Mouse (Mus musculus) forelimb bud, embryonic 11.5 days (tissue): ENCODE results near the gene Zdhhc18.

Experiments
- DNase-seq: peaks from one replicate; pipeline ENCODE4 v3.0.0-alpha.2; 2012; ENCODE audit warnings: low read depth, low spot score

Gene Zdhhc18

DNA sequence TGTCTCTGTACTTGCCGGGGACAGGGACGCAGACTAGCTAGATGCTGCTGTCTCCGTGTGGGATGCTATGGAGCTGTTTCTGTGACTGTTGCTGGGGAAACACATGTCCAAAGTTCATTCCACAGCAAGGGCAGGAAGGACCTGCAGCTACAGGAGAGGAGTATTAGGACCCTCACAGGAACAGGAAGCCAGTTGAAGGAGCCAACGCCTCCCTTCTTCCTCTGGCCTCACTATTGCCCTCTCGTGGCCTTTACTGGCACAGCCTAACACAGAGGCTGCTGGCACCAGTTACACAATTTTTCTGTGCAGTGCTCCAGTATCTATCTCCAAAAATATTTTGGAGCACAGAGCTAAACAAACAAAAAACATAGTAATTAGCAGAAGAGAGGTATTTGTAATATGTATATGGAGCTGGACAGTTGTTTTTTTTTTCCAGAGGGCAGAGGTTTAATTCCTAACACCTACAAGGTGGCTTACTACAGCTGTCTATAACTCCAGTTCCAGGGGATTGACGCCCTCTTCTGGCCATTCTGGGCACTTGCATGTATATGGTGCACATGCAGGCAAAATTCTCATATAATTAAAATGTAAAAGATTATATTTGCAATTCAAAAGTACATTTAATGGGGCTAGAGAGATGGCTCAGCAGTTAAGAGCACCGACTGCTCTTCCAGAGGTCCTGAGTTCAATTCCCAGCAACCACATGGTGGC is at the start of gene Zdhhc18:
Zdhhc18 (minus strand) TSS at position 166 of the 711 bp plus-strand sequence.
- DNase-seq = peak; percentile 75

DNA sequence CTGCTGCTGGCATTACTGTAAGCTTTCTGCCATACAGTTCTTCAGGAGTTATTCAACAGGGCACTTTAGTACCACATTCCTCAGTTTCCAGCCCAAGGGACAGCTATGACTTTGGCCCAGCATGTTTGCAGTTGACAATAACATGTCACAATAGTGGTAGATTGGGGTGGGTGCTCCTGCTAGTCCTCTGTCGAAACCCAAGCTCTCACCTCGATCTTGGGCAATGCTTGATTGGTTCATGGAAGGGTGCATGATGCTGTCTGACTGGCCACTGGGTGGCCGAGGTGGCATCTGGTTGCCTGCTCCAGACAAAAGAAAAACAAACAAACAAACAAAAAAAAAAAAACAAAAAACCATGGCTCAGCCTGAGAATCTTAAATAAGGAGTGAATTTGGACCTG is 45.4 kb upstream of the Zdhhc18 start:
- no peak for DNase-seq

DNA sequence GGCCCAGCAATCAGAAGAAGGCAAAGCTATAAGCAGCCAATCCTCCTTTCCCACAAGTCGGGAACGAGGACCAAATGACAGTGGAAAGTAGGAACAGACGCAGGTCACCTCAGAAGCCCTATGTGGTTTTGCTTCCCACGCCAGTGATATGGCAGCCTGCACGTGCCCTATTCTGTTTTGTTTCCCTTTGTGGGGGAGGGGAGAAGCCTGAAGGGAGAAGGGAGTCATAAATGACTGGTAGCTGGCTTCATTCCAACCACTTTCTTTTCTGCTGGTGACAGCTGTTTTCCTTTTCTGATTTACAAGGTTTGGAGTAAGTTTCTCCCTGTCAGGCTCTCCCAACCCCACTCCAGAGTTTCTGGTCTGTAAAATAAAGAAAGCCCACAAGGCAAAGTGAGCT is 40.3 kb upstream of the Zdhhc18 start:
- DNase-seq = no peak

DNA sequence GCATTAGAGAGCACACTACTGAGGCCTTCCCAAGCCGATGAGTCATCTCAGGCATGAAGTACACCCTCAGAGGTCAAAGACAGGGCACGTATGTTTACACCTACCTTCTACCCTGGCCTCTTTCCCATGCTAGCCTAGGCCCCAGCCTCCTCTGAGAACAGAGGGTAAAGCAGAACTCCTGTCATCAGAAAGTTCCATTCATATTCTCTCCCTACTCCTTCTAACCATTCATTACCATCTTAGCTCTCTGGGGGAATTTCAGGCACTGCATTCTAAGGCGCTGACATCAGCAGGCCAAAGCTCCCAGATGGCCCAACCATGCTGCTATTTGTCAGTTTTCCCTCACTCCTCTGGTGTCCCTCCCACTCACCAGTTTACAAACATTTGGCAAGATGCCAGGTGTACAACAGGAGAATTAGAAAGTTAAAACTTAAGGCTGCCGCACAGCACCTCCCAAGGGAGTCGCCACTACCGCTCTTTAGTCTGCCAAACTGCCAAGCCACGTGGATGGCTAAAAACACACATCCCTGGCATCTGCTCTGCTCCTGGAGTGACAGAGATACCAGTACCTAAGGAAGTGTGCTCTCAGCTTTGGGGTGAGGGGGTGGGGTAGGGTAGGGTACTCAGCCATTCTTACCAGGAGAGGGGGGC is 38.6 kb upstream of the Zdhhc18 start:
- DNase-seq = no peak

- no peak for DNase-seq
Measured at GRCm38 (mm10) chr4:133687126-133687525, 37.2 kb upstream of the Zdhhc18 start.

- DNase-seq = no peak
Measured at GRCm38 (mm10) chr4:133686512-133686911, 36.6 kb upstream of the Zdhhc18 start.

DNA sequence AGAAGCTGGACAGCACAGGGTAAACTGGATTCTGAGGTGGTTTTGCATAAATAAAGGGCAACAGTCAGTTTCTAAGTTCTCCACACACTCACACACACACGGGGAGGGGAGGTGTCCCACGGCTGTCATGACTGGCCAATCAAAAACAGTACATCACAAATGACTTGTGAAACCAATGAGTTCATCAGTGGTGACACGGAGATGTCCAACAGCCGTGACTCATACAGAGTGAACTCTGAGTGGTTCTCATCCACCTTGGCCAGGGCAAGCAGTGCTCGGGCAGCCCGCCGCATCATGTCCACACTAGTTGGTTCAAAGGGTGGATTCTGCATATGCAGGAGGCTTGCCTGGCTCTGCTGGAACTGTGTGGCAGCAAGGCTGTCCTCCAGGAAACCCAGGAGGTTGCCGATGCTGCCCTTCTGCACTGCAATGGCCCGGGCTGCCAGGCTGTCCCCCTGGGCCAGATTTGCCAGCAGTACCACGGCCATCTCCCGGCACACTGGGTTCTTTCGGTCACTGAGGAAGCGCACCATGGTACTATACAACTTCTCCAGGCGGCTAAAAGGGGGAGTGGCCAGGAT is 30.3 kb upstream of the Zdhhc18 start:
- DNase-seq = no peak

GRCm38 (mm10) chr4:133679629-133680028 is 29.7 kb upstream of the Zdhhc18 start:
- no peak for DNase-seq

GRCm38 (mm10) chr4:133677266-133677665 is 27.3 kb upstream of the Zdhhc18 start:
- DNase-seq = no peak

- DNase-seq = no peak
Measured at GRCm38 (mm10) chr4:133676189-133676588, 26.2 kb upstream of the Zdhhc18 start.

DNA sequence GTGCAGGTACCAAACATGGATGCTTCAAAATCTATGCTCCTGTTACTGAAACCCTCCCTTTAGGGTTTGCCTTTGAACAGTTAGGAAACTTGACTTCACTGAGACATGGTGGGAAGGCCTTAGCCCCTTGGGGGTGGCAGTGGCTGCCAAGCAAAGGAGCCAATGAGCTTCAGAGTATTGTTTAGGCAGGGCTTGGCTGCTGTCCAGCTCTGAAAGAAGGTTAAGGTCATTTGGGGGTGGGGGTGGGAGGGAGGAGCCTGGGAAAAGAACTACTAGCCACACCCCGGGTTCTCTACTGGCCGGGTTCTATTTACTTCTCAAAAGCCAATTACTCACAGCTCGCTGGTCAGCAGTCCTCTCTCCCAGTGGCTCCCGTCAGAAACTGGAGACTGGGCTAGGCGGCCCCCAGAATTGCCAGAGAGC is 25.7 kb upstream of the Zdhhc18 start:
- peak; percentile 60 for DNase-seq

DNA sequence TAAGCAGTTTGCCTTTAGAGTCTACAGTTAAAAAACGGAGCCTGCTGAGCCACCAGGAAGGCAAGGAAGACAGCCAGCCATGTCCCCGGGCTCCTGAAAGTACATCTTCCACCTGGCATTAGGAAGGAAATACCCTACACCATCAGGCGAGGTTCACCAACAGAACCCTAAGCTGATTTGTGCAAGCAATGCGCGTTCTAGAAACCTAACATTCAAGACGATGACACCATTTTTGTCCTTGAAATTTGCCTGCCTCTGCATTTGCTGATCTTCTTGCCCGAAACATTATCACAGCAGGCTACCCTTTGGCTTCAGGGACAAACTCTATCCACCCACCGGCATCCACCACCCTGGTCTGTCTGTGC is 24.4 kb upstream of the Zdhhc18 start:
- DNase-seq = no peak

DNA sequence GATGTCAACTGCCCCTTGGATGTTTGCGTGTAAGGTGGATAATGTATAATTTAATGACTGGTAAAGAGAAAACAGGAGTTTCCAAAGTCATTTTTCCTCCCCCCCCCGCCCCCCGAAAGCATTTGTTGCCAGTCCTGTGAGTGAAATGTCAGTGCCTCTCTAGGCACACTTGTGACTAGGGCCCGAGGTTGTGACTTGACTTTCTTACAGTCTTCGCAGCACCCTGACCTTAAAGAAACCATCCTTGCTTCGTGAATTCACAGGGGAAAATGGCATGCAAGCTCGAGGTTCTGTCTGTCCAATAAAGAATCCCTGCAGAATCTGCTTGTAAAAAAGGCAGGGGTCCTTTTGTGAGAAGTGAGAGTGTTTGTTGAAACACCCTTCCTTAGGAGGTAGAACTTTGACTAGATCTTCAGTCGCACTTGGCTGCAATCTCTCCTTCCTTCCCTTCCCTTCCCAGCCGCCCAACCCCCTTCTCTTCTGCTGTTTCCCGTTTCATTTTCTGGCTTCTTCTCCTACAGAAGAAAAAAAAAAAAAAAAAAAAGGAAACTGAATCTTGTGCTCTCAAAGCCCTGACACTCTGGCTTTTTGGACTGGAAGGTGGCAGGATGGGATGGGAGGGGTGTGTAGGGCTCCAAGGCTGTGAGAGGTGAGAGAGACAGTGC is 23.8 kb upstream of the Zdhhc18 start:
- no peak for DNase-seq

DNA sequence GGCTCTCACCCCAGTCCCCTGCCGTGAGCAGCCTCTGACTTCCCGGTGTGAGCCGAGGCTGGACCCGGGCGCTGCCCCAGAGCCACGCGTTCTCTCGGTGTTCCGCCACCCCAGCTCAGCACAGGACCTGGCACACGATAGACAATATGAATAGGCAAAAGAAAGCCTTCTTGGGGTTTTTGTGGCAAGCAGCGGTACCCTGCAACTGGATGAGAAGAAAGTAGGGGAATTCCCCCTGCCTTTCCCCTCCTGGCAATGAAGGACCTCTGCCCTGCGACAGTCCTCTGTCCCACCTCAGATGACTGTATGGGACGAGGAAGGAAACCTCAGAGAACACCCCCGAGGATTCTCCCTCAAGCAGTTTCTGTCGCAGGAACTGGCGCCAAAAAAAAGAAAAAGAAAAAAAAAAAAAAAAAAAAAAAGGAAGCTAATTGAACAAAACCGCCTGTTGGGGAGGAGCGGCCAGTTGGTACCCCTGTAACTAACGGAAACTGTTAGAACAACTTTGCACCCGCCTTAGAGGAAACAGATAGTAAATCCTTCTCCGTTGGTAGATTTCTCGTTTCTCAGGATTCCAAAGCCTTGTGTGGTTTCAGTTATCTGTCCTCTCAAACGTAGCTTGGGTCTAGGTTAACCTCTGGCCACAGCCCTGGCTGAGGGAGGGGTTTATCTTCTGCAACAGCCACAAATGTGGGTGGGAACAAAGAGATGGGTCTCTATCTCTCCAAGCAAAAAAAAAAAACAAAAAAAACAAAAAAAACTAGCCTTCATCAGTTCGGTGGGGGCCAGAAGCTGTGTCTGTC is 23.1 kb upstream of the Zdhhc18 start:
- no peak for DNase-seq

DNA sequence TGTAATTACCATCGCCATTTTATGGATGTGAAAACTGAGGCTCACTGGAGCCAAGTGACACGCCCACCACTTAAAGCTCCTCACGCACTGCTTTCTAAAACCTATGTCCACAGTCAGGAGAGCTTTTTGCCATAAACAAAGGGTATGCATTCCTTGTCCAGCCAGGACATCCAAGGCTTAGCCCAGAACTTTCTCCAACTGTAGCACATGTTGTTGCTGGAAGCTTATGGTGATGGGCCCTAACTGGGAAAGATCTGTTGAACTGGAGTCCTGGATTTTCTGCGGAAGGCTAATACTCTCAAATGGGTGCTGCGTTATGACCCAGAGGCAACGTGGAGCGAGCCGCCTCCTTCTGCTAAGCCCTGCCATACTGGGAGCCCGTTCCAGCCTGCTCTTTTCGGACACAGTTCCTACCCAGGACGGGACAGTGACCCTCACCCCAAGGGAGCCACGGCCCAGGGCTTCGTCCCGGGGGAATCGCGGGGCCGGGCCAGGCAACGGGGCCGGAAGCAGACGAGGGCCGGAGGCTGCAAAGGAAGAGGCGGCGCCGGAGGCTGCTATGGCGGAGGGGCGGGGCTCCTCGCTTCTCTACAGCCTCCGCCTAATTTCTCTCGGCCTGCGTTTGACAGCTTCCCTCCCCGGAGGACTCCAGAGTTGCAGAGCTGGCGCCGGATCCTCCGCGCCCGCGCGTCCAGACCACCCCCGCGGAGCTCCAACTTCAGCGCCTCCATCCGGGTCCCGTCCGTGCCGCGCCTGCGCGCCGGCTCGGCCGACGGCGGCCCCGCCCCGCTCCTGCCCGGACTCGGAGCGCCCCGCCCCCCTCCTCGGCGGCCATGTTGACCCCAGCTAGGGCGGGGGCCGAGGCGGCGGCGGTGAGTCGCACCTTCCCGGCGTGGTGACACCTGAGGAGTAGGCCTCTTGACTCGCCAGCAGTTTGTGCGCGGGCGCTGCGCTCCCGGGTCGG is 22.2 kb upstream of the Zdhhc18 start, which contains the start of gene Pigv:
Pigv (minus strand) TSS at position 767 of the 964 bp plus-strand sequence.
- peak; percentile 87 for DNase-seq

- peak; percentile 80 for DNase-seq
Measured at GRCm38 (mm10) chr4:133671184-133671880, 21.4 kb upstream of the Zdhhc18 start.

DNA sequence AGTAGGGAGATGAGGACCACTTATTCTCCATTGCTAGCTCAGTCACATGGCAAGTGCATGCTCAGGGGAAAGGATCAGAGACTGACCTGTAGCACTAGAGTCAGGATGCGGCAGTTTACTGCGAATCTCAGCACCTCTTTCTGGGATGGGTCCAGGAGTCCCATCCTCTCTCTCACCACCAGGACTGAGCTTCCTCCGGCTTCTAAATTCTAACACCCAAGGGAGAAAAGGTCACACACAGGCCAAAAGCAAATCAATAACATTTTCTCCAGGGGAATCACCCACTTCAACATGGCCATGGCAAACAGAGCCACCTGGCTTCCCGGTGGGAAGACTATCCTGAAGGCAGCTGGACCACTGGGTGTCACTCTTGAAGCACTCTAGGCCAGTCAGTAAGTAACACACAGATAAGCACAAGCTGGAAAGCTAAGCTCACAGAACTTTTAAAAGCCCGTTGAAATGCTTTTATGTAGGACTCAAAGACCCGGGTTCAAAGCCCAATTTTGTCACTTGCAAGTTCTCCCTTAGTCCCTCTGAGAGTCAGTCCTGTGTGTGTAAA is 19.8 kb upstream of the Zdhhc18 start:
- no peak for DNase-seq

GRCm38 (mm10) chr4:133668537-133668936 is 18.6 kb upstream of the Zdhhc18 start:
- DNase-seq = no peak

DNA sequence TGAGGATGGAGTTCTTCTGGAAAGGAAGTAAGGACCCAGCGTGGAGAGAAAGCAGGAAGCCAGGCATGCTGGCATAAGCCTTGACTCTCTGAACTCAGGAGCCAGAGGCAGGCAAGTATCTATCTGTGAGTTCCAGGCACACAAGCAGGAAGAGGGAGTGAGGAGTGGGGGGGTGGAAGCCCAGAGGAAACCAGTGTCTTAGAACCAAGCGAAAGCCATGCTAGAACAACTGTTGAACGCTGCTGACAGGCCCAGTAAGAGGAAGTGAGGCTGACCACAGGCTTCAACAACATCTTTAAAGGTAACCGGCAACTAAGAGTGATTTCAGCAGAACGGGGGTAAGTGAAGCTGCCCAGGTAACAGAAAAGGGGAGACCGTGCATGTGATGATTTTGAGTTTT is 16.2 kb upstream of the Zdhhc18 start:
- DNase-seq = no peak
